Mouse (Mus musculus): ENCODE results near the gene Cacna2d3.
A peak's percentile ranks its signal among the peaks of the same experiment; 100 is the strongest.

Cacna2d3 gene

GRCm38 (mm10) chr14:29163998-29164652 is 557.5 kb downstream of the Cacna2d3 start:
- DNase-seq (ENCODE audit: low read depth, low spot score) = no peak

- no peak for DNase-seq (ENCODE audit: low read depth, low spot score)
These were observed 561.9 kb downstream of the Cacna2d3 start for GRCm38 (mm10) chr14:29159803-29160202.

DNA sequence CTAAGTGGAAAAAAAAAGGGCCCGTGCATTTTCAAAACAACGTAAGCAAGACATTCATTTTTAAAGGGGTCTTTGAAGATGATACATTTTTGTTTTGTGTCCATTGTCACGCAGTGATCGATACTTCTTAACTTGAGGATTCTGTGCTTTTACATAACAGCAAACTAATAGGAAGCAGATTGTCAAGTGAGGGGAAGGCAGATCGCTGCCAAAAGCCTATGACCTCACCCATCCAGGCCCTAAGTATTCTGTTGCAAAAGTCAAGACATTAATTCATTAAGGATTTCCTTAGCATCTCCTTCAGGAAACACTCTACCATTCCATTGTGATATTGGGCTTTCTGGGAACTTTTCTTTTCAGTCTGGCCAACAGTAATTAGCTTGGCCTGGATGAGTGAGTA is 564.6 kb downstream of the Cacna2d3 start:
- no peak for DNase-seq (ENCODE audit: low read depth, low spot score)

GRCm38 (mm10) chr14:29144184-29144583 is 577.5 kb downstream of the Cacna2d3 start:
- no peak for DNase-seq (ENCODE audit: low read depth, low spot score)

DNA sequence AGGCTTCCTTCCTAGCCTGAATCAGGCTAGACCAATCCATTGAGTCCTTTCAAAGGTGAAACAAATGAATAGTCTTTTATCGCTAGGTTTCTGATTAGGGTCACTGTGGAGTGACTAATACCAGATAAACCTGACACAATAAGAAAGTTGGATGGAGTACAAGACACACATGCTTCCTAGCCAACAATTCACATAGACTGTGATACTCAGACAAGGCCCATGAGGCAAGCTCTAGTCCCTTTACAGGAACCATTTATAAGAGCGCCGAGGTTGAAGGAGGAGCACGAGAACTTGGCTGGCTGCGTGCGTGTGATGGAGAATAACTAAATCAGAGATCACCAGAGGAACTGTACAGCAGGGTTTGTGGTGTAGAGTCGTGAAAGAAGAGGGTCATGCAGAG is 584.0 kb downstream of the Cacna2d3 start:
- DNase-seq (ENCODE audit: low read depth, low spot score) = no peak

GRCm38 (mm10) chr14:29137006-29137579 is 584.6 kb downstream of the Cacna2d3 start:
- DNase-seq (ENCODE audit: low read depth, low spot score) = no peak

- no peak for DNase-seq (ENCODE audit: low read depth, low spot score)
These were observed 586.8 kb downstream of the Cacna2d3 start for GRCm38 (mm10) chr14:29134901-29135300.

GRCm38 (mm10) chr14:29130511-29130910 is 591.2 kb downstream of the Cacna2d3 start:
- no peak for DNase-seq (ENCODE audit: low read depth, low spot score)

DNA sequence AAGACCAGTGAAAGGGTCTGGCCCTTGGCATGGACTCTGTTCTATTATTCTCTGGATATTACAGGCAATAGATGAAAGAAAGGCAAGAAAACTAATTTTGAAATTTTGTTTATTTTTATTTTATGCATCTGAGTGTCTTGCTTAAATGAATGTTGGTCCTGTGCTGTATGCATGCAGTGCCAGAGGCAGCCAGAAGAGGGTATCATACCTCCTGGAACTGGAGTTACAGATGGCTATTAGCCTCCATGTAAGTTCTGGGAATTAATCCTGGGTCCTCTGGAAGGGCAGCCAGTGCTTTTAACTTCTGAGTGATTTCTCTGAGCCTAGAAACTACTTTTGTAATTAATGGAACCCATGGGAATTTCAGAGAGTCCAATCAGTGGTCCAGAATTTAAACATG is 597.8 kb downstream of the Cacna2d3 start:
- no peak for DNase-seq (ENCODE audit: low read depth, low spot score)

- no peak for DNase-seq (ENCODE audit: low read depth, low spot score)
These were observed 598.9 kb downstream of the Cacna2d3 start for GRCm38 (mm10) chr14:29122749-29123148.

DNA sequence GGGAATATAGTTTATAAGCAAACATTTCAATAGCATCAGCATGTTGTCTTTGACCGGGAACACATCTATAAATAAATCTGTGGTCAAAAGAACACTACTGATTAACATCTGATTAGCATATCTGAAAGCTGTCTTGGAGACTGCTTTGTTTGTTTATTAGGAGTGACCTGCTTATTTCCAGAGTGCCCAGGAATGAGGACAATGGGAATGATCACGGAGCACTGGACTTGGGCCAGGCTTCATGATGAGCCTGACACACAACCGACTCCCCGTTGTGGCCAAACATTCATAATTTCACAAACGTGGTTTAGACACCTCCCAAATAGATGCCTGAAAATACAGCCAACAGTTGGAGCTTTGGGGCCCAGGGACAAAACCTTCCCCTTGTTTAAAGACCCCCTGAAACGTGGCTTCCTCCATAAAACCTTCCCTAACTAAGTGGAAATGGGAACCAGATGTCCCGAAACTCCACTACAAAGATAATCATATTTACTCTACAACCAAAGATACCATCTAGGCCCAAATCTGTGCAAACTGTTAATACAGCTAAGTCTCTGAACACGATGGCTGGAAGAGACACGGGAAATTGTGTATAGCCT is 607.7 kb downstream of the Cacna2d3 start:
- DNase-seq (ENCODE audit: low read depth, low spot score) = no peak

DNA sequence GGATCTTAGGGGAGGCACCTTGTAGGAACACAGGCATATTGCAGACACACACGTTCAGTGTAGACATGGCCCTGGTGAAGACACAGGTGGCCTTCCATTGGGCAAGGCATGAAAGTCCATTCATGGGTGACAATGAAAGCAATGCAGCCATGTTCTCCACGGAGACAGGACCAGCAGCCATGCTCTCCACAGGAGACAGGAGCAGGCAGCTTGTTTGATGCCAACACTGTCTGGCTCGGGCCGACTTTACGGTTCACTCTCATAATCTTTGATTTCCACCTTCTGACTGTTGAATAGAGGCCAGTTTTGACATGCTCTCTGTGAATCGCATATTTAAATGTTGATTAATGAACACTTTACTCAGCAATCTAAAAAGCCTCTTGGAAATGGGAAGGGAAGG is 610.0 kb downstream of the Cacna2d3 start:
- no peak for DNase-seq (ENCODE audit: low read depth, low spot score)

GRCm38 (mm10) chr14:29110351-29111091 is 611.1 kb downstream of the Cacna2d3 start:
- peak; percentile 11 for DNase-seq (ENCODE audit: low read depth, low spot score)

GRCm38 (mm10) chr14:29107464-29107863 is 614.2 kb downstream of the Cacna2d3 start:
- no peak for DNase-seq (ENCODE audit: low read depth, low spot score)

- DNase-seq (ENCODE audit: low read depth, low spot score) = no peak
These were observed 623.9 kb downstream of the Cacna2d3 start for GRCm38 (mm10) chr14:29097776-29098175.

DNA sequence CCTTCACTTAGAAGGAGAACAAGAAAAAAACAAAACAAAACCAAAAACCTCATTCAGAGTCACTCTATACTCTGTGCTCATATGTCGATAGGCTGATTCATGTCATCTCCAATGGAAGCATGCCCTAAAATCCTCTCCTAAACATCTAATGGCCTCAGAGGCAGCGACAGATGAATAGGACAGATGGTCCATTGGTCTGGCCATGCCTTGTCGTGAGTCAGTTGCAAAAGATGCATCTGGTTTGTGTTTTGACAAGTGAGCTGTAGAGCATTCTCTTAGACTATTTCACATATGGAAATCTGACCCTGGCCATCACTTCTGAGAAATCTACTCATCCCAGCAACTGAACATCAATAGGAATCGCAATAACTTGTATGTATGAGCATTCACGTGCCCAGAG is 626.2 kb downstream of the Cacna2d3 start:
- DNase-seq (ENCODE audit: low read depth, low spot score) = no peak

GRCm38 (mm10) chr14:29090074-29090473 is 631.6 kb downstream of the Cacna2d3 start:
- no peak for DNase-seq (ENCODE audit: low read depth, low spot score)

- DNase-seq (ENCODE audit: low read depth, low spot score) = no peak
These were observed 635.1 kb downstream of the Cacna2d3 start for GRCm38 (mm10) chr14:29086528-29086927.

GRCm38 (mm10) chr14:29085493-29086159 is 636.0 kb downstream of the Cacna2d3 start:
- DNase-seq (ENCODE audit: low read depth, low spot score) = no peak

DNA sequence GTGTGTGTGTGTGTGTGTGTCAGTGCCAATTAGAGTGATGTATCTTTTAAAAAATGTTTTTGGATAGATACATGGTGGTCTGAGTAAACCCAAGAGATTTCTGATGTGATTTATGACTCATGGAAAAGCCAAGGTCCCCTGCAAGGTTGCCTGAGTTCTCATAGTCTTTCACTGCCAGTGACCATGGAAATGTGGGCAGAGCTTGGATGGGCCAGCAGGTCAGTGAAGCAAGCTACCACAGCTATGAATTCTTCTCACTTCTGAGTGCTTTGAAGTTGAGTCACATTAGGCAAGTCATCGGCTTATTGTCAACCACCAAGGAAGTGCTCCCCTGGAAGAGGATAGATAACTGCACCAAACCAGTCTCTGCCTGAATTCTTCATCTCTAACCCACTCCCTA is 639.5 kb downstream of the Cacna2d3 start:
- DNase-seq (ENCODE audit: low read depth, low spot score) = no peak

DNA sequence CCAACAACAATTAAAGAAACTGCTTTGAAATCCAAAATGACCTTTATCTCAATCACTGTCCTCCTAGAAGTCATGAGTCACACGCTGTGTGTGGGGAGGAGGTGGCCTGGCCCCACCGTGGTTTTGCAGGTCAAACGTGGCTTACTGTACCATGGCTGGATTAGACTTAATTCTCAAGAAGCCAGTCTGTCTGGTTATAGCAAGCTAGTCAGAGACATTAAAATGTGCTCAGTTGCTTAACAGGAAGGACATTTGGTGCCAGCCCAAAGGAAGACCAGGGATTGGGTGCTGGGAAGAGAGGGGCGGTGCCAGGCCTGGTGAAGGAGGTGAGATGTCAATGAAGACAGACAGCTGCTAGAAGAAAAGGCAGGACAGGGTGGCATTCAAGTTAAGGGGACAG is 641.0 kb downstream of the Cacna2d3 start:
- no peak for DNase-seq (ENCODE audit: low read depth, low spot score)

- DNase-seq (ENCODE audit: low read depth, low spot score) = no peak
These were observed 641.4 kb downstream of the Cacna2d3 start for GRCm38 (mm10) chr14:29080228-29080627.

Data from CD4-positive, CD25-positive, alpha-beta regulatory T cell, adult 2 months (primary cell).